Mouse (Mus musculus) CD4-positive, CD25-positive, alpha-beta regulatory T cell, adult 2 months (primary cell): Measurements from ENCODE around the gene Cyp24a1.

Source experiments
- DNase-seq: peaks from one replicate; pipeline ENCODE4 v3.0.0-alpha.2; 2012; ENCODE audit warnings: low read depth, low spot score

Cyp24a1 gene

DNA sequence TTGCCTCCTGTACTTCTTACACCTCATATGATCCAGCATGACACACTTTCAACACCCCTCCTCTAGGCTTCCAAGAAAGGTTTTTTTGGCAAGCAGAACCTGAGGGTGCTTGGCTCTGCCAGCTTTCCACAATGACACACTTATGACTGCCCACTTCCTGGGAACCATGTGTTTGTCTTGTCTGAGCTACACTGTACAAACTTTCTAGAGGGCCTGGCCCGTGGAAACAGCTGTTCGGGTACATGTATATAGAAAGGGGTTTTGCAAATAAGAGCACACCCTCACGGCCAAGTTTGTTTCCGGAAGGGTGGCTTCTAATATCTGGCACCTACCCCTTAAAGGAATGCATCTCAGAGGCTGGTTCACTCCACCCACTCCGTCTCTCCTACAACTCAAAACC, 51.1 kb downstream of the Cyp24a1 start:
- no peak for DNase-seq

- peak; percentile 27 for DNase-seq
Measured at GRCm38 (mm10) chr2:170442535-170442934, 54.4 kb downstream of the Cyp24a1 start.

- DNase-seq = no peak
Measured at GRCm38 (mm10) chr2:170438782-170439181, 58.2 kb downstream of the Cyp24a1 start.

DNA sequence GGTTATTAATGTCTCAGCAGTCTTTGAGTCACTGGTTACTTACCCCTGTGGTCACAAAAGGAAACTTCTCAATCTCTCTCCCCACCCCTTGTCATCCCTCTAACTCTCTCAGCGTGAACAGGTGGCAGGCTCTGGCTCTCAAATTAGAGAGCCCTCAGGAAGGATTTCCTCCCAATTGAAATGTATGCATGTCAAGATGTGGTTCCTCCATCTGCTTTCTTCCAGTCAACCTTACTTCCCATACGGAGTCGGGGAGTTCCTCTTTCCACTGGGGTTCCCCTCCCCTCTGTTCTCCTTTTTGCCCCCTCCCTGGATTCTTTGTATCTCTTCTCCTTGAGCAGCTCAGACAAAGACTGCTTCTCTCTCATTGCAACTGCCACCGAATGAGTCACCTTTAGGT, 60.7 kb downstream of the Cyp24a1 start:
- no peak for DNase-seq
